Mouse (Mus musculus) kidney, embryonic 16.5 days (tissue): Measurements from ENCODE around the gene Armt1. TPM values are rescaled to one million over a fixed set of nuclear protein-coding genes. Genes with fewer than 3 reads are reported as not detected.

Experiments
- ATAC-seq: fragments of 200-750 bp; cut with Nextera tagmentation; 2 replicates; pipeline ENCODE4 v1.8.0; 2017; ENCODE audit warnings: moderate TSS enrichment; ENCODE audit not compliant: low FRiP score, low TSS enrichment
- H3K27ac ChIP-seq: fragments of 300-500 bp; sonication (generic); 2 replicates; pipeline ENCODE4 v1.5.1; 2014; ENCODE audit warnings: low read length
- H3K27me3 ChIP-seq: fragments of 300-500 bp; sonication (generic); 2 replicates; pipeline ENCODE4 v1.6.1; 2014; ENCODE audit warnings: low read length, control low read depth, mixed read lengths; ENCODE audit not compliant: insufficient read depth
- H3K36me3 ChIP-seq: fragments of 300-500 bp; sonication (generic); 2 replicates; pipeline ENCODE4 v1.6.1; 2014; ENCODE audit warnings: low read length, control low read depth, mixed read lengths; ENCODE audit not compliant: insufficient read depth
- H3K4me1 ChIP-seq: fragments of 300-500 bp; sonication (generic); 2 replicates; pipeline ENCODE4 v1.6.1; 2014; ENCODE audit warnings: low read length, control low read depth, mixed read lengths; ENCODE audit not compliant: insufficient read depth
- H3K4me2 ChIP-seq: fragments of 300-500 bp; sonication (generic); replicated peaks from 2 replicates; pipeline ENCODE4 v1.6.1; 2014; ENCODE audit warnings: low read depth, low read length
- H3K4me3 ChIP-seq: fragments of 300-500 bp; sonication (generic); 2 replicates; pipeline ENCODE4 v1.5.1; 2014; ENCODE audit warnings: mild to moderate bottlenecking, low read length
- H3K9ac ChIP-seq: fragments of 300-500 bp; sonication (generic); replicated peaks from 2 replicates; pipeline ENCODE4 v1.6.1; 2014; ENCODE audit warnings: low read length
- H3K9me3 ChIP-seq: fragments of 300-500 bp; sonication (generic); 2 replicates; pipeline ENCODE4 v1.6.1; 2016; ENCODE audit warnings: low read length, control low read depth
- WGBS: fragments of 180-500 bp; shearing (Covaris S2); extraction: QIAGEN DNeasy Blood & Tissue Kit; methylation state at CpG from one replicate; pipeline ENCODE4 v1.1.7; 2014; 5-methylcytosine and 5-hydroxymethylcytosine counted together
- polyA plus RNA-seq: library from polyadenylated mRNA; unstranded; fragments of >200 nt; fragmentation: Nextera tagmentation; extraction: Ambion mirVana; gene quantifications from 2 replicates; pipeline ENCODE4 v1.2.1, GENCODE M21; 2015

The Armt1 gene
- polyA plus RNA-seq, 1 experiment from 2014 or later = 23.8 TPM

DNA sequence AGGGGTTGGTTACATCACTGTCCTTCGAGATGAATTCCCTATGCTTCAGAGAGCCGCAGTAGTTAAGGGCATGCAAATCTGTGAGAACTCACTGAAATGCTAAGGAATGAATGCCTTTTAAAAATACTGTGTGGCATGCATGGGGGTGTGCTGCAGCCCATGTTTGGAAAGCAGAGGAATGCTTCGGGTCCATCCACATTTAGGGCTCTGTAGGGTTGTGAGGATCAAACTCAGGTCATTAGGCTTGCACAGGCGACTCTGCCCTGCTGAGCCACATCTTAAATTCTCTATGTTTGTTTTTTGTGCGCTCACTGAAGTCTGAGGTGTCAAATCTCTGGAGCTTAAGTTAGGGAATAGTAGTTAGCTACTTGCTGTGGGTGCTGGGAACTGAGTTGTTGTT, 41.2 kb upstream of the Armt1 start:
- no peak for ATAC-seq
- WGBS = 52% methylated on average over 5 of the region's 5 CpGs
- Histone ChIP-seq H3K4me3 (no peak overlapping the region), H3K36me3 (peaks cover 26% of the 10 kb centered on the region), H3K4me2 (no peak overlapping the region; the same call in 1 of the 2 replicates), H3K9me3 (no peaks in the 10 kb centered on the region; the same call in 1 of the 2 replicates), H3K4me1 (peaks cover 33% of the 10 kb centered on the region), H3K9ac (no peak overlapping the region), H3K27ac (no peak overlapping the region), H3K27me3 (no peaks in the 10 kb centered on the region)

DNA sequence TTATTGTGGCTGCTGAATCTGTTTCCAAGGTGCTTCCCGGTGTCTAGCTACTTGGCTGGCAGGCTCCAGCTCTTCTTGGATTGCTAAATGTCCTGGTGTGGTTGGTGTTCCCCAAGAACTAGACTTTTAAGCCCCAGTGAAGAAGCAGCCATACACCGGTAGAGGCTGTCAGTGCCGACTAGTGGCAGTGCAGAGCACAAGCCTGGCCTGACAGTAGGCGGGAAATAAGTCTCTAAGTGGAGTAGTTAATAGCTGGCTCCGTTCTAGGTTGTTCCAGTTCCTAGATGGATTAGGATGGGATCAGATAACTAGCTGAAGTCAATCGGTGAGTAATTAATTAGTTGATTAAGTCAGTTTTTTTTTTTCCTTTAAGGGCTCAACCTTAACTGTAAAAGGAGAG, 40.4 kb upstream of the Armt1 start:
- 44% methylated on average over 6 of the region's 6 CpGs for WGBS
- Histone ChIP-seq H3K27me3 (no peaks in the 10 kb centered on the region), H3K27ac (no peak overlapping the region), H3K4me1 (peaks cover 33% of the 10 kb centered on the region), H3K36me3 (peaks cover 29% of the 10 kb centered on the region), H3K9me3 (no peaks in the 10 kb centered on the region; the same call in 1 of the 2 replicates), H3K4me2 (no peak overlapping the region), H3K9ac (no peak overlapping the region), H3K4me3 (no peak overlapping the region)
- ATAC-seq = no peak

- ATAC-seq = no peak
- Histone ChIP-seq H3K9ac (no peak overlapping the region), H3K4me2 (no peak overlapping the region), H3K36me3 (peaks cover 43% of the 10 kb centered on the region), H3K4me3 (no peak overlapping the region), H3K27me3 (no peaks in the 10 kb centered on the region), H3K9me3 (no peaks in the 10 kb centered on the region; the same call in 1 of the 2 replicates), H3K4me1 (peaks cover 17% of the 10 kb centered on the region), H3K27ac (no peak overlapping the region)
- 86% methylated on average over 3 of the region's 3 CpGs for WGBS
Observed at GRCm38 (mm10) chr10:4395321-4395720, 36.9 kb upstream of the Armt1 start.

DNA sequence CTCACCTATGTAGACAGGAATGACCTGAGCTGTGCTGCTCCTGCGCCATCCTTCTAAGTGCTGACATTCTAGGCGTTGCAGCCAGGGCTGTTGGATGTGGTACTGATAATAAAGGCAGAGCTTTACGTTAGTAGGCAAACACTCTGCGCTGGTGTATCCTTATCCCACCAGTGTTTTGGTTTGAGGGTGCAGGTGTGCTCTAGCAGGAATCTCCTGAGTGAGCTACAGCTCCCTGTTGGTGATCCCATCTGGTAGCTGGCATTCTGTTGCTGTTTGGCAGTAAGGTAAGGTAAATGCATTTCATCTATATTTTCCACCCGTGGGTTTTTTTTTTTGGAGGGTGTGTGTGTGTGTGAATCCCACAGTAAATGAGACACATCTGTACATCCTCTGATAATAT, 34.2 kb upstream of the Armt1 start:
- WGBS = 88% methylated on average over 5 of the region's 5 CpGs
- no peak for ATAC-seq
- peaks cover 50% of the 10 kb centered on the region for H3K36me3 ChIP-seq
- H3K9ac ChIP-seq = no peak overlapping the region
- no peaks in the 10 kb centered on the region for H3K27me3 ChIP-seq
- H3K4me3 ChIP-seq = no peak overlapping the region
- no peaks in the 10 kb centered on the region; the same call in 1 of the 2 replicates for H3K9me3 ChIP-seq
- H3K4me2 ChIP-seq = no peak overlapping the region
- H3K27ac ChIP-seq = no peak overlapping the region
- no peaks in the 10 kb centered on the region for H3K4me1 ChIP-seq

- H3K27me3 ChIP-seq = no peaks in the 10 kb centered on the region
- no peak overlapping the region for H3K9ac ChIP-seq
- peak; percentile 52; the same call in 1 of the 2 replicates for ATAC-seq
- no peaks in the 10 kb centered on the region for H3K4me1 ChIP-seq
- no peak overlapping the region for H3K4me3 ChIP-seq
- 62% methylated on average over 5 of the region's 5 CpGs for WGBS
- H3K9me3 ChIP-seq = no peaks in the 10 kb centered on the region
- no peak overlapping the region for H3K4me2 ChIP-seq
- peaks cover 36% of the 10 kb centered on the region for H3K36me3 ChIP-seq
- H3K27ac ChIP-seq = no peak overlapping the region
Observed at GRCm38 (mm10) chr10:4404895-4405491, 27.3 kb upstream of the Armt1 start.

- ATAC-seq = peak; percentile 39; the same call in 1 of the 2 replicates
- Histone ChIP-seq H3K36me3 (peaks cover 40% of the 10 kb centered on the region), H3K4me2 (no peak overlapping the region)
Observed at GRCm38 (mm10) chr10:4405511-4405910, 26.8 kb upstream of the Armt1 start.

GRCm38 (mm10) chr10:4407191-4407590, 25.1 kb upstream of the Armt1 start:
- 93% methylated on average over 1 of the region's 1 CpGs for WGBS
- Histone ChIP-seq H3K36me3 (peaks cover 43% of the 10 kb centered on the region), H3K4me2 (no peak overlapping the region), H3K27me3 (no peaks in the 10 kb centered on the region), H3K27ac (no peak overlapping the region), H3K4me3 (no peak overlapping the region), H3K4me1 (no peaks in the 10 kb centered on the region), H3K9ac (no peak overlapping the region), H3K9me3 (no peaks in the 10 kb centered on the region)
- no peak for ATAC-seq

More at GRCm38 (mm10) chr10:4405511-4405910, 26.8 kb upstream of the Armt1 start:
- Histone ChIP-seq H3K27ac (no peak overlapping the region), H3K9ac (no peak overlapping the region), H3K27me3 (no peaks in the 10 kb centered on the region), H3K4me1 (no peaks in the 10 kb centered on the region), H3K4me3 (no peak overlapping the region), H3K9me3 (no peaks in the 10 kb centered on the region)
- 77% methylated on average over 5 of the region's 5 CpGs for WGBS

GRCm38 (mm10) chr10:4425245-4425644, 7.0 kb upstream of the Armt1 start:
- no peak for ATAC-seq
- 69% methylated on average over 8 of the region's 8 CpGs for WGBS
- H3K36me3 ChIP-seq = peaks cover 48% of the 10 kb centered on the region

GRCm38 (mm10) chr10:4430399-4430798, 1.9 kb upstream of the Armt1 start:
- Histone ChIP-seq H3K9ac (no peak overlapping the region), H3K36me3 (peaks cover 28% of the 10 kb centered on the region), H3K4me3 (no peak overlapping the region), H3K4me2 (no peak overlapping the region), H3K9me3 (no peaks in the 10 kb centered on the region), H3K4me1 (peaks cover 27% of the 10 kb centered on the region), H3K27me3 (no peaks in the 10 kb centered on the region), H3K27ac (no peak overlapping the region)
- 89% methylated on average over 8 of the region's 8 CpGs for WGBS
- ATAC-seq = no peak

More at GRCm38 (mm10) chr10:4425245-4425644, 7.0 kb upstream of the Armt1 start:
- H3K9ac ChIP-seq = no peak overlapping the region
- H3K27me3 ChIP-seq = no peaks in the 10 kb centered on the region
- H3K4me3 ChIP-seq = no peak overlapping the region
- H3K4me2 ChIP-seq = no peak overlapping the region
- H3K9me3 ChIP-seq = no peaks in the 10 kb centered on the region
- no peak overlapping the region for H3K27ac ChIP-seq
- H3K4me1 ChIP-seq = peaks cover 10% of the 10 kb centered on the region; the same call in 1 of the 2 replicates

- WGBS = 85% methylated on average over 3 of the region's 3 CpGs
- Histone ChIP-seq H3K4me2 (peak overlapping the region; percentile 74; the same call in 1 of the 2 replicates), H3K9me3 (no peaks in the 10 kb centered on the region), H3K27me3 (no peaks in the 10 kb centered on the region), H3K36me3 (peaks cover 26% of the 10 kb centered on the region), H3K4me1 (peaks cover 27% of the 10 kb centered on the region), H3K27ac (no peak overlapping the region), H3K4me3 (no peak overlapping the region), H3K9ac (peak overlapping the region; percentile 84)
- no peak for ATAC-seq
Observed at GRCm38 (mm10) chr10:4430826-4431225, 1.4 kb upstream of the Armt1 start.
